Mouse (Mus musculus): ENCODE results near the gene Mlph.

Mlph gene

GRCm38 (mm10) chr1:90969347-90969784 is 54.5 kb downstream of the Mlph start, which contains the start of gene Rab17:
Gene Rab17 (minus strand): TSS chr1:90969661.
- DNase-seq (ENCODE audit: low read depth, low spot score): no peak

GRCm38 (mm10) chr1:90969881-90970390 is 55.1 kb downstream of the Mlph start:
- no peak for DNase-seq (ENCODE audit: low read depth, low spot score)

DNA sequence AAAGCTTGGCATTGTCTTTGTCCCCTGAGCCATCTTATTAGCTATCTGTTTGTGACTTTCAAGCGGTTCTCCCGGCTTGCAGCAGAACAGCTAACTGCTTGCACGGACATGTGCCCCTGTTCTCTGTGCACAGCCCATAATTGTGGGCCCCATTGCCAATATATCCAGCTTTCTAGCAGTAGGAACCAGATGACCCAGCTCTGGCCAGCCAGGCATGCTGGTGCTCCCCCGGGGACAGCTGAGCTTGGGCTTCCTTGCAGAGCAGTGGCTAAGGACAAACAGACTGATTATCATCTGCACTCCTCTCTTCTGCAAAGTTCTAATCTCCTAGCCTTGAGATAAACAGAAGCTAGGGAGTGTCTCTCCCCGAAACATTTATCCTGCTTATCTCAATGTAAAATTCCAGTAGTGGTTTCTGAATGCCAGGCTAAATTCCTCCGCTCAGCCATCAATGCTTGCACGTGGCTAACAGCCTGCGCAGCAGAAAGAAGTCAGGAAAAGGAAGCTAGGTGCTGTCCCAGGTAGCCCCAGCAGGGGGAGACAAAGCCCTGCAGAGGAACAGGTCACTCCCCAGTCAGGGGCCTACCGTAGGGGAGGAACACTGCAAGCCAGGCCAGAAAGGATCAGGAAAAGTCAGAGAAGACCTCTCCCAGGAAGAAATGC is 58.2 kb downstream of the Mlph start:
- DNase-seq (ENCODE audit: low read depth, low spot score): peak; percentile 88

GRCm38 (mm10) chr1:90973574-90973911 is 58.7 kb downstream of the Mlph start:
- DNase-seq (ENCODE audit: low read depth, low spot score): no peak

GRCm38 (mm10) chr1:90974906-90975649 is 60.2 kb downstream of the Mlph start:
- no peak for DNase-seq (ENCODE audit: low read depth, low spot score)

- no peak for DNase-seq (ENCODE audit: low read depth, low spot score)
Measured at GRCm38 (mm10) chr1:90975960-90976359, 61.1 kb downstream of the Mlph start.

GRCm38 (mm10) chr1:90980638-90981330 is 65.9 kb downstream of the Mlph start:
- no peak for DNase-seq (ENCODE audit: low read depth, low spot score)

- DNase-seq (ENCODE audit: low read depth, low spot score): no peak
Measured at GRCm38 (mm10) chr1:90981346-90981745, 66.5 kb downstream of the Mlph start.

DNA sequence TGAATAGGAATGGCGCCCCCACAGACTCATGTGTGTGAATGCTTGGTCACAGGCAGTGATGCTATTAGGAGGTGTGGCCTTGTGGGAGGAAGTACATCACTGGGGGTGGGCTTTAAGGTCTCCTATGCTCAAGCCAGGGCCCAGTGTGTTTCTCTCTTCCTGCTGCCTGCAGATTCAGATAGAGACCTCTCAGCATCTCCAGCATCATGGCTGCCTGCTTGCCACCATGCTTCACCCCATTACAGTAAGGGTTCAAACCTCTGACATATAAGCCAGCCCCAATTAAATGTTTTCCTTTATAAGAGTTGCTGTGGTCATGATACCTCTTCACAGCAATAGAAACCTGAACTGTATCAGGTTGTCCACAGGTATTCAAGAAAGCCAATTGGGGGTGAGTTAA is 81.0 kb downstream of the Mlph start:
- DNase-seq (ENCODE audit: low read depth, low spot score): no peak

- no peak for DNase-seq (ENCODE audit: low read depth, low spot score)
Measured at GRCm38 (mm10) chr1:90997136-90997535, 82.3 kb downstream of the Mlph start.

DNA sequence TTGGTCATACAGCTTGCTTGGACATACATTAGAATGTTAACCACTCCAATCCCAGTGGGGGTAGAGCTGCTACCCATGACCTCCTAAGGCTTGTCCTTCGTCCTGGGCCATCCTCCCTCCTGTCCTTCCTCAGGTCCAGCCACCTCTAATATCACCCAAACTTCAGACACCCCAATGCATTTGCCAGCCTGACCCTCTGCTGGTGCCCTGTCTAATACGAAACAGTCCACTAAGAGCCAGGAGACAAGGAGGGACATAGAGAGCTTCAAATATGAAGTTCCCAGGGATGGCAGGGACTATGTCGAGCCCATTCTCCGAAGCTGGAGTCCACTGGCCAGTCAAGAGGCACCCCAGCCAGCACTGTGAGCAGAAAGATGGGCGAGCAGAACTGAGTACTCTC is 82.8 kb downstream of the Mlph start:
- no peak for DNase-seq (ENCODE audit: low read depth, low spot score)

DNA sequence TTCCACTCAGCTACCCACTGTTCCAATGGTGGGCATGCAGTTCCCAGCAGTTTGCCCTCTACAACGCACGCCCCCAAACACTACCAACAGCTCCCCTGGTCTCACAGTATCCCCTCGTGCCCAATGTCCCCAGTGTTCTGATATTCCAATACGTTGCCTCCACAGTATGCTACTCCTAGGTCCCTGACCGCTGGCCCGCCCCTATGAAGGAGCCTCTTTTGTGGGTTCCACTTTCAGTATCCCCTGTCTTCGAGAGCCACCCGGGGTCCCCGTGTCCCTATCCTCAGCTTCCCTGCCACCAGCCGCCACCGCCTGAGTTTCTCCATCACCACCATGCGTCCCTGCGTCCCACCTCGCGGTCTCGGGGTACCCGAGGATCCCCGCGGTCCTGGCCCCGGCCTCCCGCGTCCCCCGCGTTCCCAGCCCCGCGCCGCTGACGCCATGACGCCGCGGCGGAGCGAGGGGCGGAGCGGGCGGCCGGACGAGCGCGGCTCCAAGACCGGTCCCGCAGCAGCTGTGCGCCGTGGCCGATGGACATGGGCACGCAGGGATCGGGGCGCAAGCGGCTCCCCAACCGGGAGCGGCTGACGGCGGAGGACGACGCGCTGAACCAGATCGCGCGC is 83.5 kb downstream of the Mlph start, which contains the start of gene Lrrfip1:
Gene Lrrfip1, plus strand, starts transcription at position 470 of the 623 bp plus-strand sequence.
- DNase-seq (ENCODE audit: low read depth, low spot score): peak; percentile 28

- peak; percentile 36 for DNase-seq (ENCODE audit: low read depth, low spot score)
Measured at GRCm38 (mm10) chr1:90998891-90999611, 84.2 kb downstream of the Mlph start.

GRCm38 (mm10) chr1:90999911-91000601 is 85.2 kb downstream of the Mlph start:
- no peak for DNase-seq (ENCODE audit: low read depth, low spot score)

Measured in ZHBTc4 (cell line).